Mouse (Mus musculus) stomach, embryonic 15.5 days (tissue): ENCODE results near the gene Rbl1. TPM values are rescaled to one million over a fixed set of nuclear protein-coding genes. Genes with fewer than 3 reads are reported as not detected.
"Not testable (repeated sequence)": the region's sequence is repeated elsewhere in the genome, so short reads cannot be mapped to it uniquely, and the experiment has no call there.

ENCODE experiments used
- ATAC-seq: fragments of 200-750 bp; cut with Nextera tagmentation; 2 replicates; pipeline ENCODE4 v1.8.0; 2017; ENCODE audit warnings: low read depth, moderate number of reproducible peaks, moderate TSS enrichment; ENCODE audit not compliant: insufficient read depth, low FRiP score
- H3K27ac ChIP-seq: fragments of 300-500 bp; sonication (generic); 2 replicates; pipeline ENCODE4 v1.5.1; 2015; ENCODE audit warnings: mild to moderate bottlenecking, inconsistent platforms
- H3K27me3 ChIP-seq: fragments of 300-500 bp; sonication (generic); replicated peaks from 2 replicates; pipeline ENCODE4 v1.6.1; 2015; ENCODE audit warnings: inconsistent platforms
- H3K36me3 ChIP-seq: fragments of 300-500 bp; sonication (generic); 2 replicates; pipeline ENCODE4 v1.6.1; 2015; ENCODE audit warnings: inconsistent platforms
- H3K4me1 ChIP-seq: fragments of 300-500 bp; sonication (generic); 2 replicates; pipeline ENCODE4 v1.6.1; 2015; ENCODE audit warnings: inconsistent platforms
- H3K4me2 ChIP-seq: fragments of 300-500 bp; sonication (generic); 2 replicates; pipeline ENCODE4 v1.6.1; 2015; ENCODE audit warnings: mild to moderate bottlenecking, inconsistent platforms
- H3K4me3 ChIP-seq: fragments of 300-500 bp; sonication (generic); replicated peaks from 2 replicates; pipeline ENCODE4 v1.5.1; 2015; ENCODE audit warnings: inconsistent platforms
- H3K9ac ChIP-seq: fragments of 300-500 bp; sonication (generic); 2 replicates; pipeline ENCODE4 v1.6.1; 2015; ENCODE audit warnings: inconsistent platforms
- H3K9me3 ChIP-seq: fragments of 300-500 bp; sonication (generic); 2 replicates; pipeline ENCODE4 v1.6.1; 2016; ENCODE audit warnings: inconsistent platforms
- WGBS: fragments of 180-500 bp; shearing (Covaris S2); methylation state at CpG from one replicate; pipeline ENCODE4 v1.1.7; 2015; 5-methylcytosine and 5-hydroxymethylcytosine counted together
- polyA plus RNA-seq: library from polyadenylated mRNA; unstranded; fragments of >200 nt; fragmentation: Nextera tagmentation; extraction: Ambion mirVana; gene quantifications from 2 replicates; pipeline ENCODE4 v1.2.1, GENCODE M21; 2015

The Rbl1 gene
- 22.3 and 26.6 TPM in 2 replicates for polyA plus RNA-seq

DNA sequence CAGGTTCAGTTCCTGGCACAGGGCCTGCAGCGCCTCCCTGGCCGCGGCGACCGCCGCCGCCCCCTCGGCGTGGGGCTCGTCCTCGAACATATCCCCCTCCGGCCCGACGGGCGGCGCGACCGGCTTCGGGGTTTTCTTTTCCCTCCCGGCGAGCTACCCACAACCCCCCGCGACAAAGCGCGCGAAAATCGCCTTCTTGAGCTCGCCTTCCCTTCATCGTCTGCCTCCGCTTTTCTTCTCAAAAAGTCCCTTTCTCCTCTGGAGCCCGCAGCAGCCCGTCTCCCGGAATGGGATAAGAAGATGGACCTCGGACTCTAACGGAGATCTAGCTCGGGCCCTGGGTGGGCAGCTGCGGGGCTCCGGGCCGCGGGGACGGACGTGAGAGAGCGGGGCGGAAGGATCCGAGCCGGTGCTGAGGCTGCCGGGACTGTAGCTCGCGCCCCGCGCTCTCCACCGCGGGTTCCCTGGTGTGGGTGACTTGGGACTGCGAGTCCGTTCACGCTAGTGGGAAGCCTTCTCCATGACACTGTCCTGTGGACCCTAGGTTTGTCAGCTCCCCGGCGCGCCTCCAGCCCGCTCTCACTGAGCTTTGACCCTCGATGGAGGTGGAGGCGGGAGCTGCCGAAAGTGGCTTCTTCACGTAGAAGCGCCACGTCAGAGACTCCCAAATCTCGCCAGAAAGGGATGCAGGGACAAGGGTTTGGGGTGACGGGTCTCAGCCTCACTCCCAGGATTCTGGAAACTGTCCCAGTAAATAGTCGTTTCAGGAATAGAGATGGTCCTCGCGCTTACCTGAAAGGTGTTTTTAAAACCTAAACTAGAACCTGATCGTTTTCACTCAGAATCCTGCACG lies at the start of gene Rbl1:
Gene Rbl1, minus strand, starts transcription at position 169 of the 853 bp plus-strand sequence.
- H3K9ac ChIP-seq: peak within 1 kb of the TSS; percentile 85
- no peaks in the 10 kb centered on the region for H3K27me3 ChIP-seq
- no peaks in the 10 kb centered on the region for H3K9me3 ChIP-seq
- H3K4me3 ChIP-seq: peak within 1 kb of the TSS; percentile 80
- no peaks in the 10 kb centered on the region for H3K36me3 ChIP-seq
- H3K4me1 ChIP-seq: peaks cover 3% of the 10 kb centered on the region; the same call in 1 of the 2 replicates
- H3K27ac ChIP-seq: peak within 1 kb of the TSS; percentile 98
- peak within 1 kb of the TSS; percentile 78 for H3K4me2 ChIP-seq
- 1% methylated on average over 73 of the region's 73 CpGs for WGBS
- ATAC-seq: peak; percentile 86

DNA sequence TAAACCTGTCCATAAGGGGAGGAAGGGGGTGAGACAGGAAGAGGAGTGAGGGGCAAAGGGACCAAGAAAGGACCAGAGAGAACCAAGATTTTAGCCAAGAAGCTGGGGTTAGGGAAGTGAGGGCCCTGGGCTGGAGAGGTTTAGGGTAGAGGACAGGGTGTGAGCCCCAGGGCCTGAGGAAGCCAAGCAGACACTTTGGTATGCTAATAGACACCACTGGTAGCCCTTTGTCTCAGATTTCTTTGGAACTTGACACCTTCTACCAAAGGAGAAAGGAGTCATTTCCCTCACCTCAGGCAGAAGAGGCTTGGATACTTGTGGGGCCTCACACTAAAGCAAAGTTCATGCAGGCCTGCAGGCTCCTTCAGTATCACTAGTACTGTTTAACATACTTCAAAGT lies 43.8 kb upstream of the Rbl1 start:
- H3K9ac ChIP-seq: no peak overlapping the region
- no peaks in the 10 kb centered on the region for H3K27me3 ChIP-seq
- H3K4me1 ChIP-seq: no peaks in the 10 kb centered on the region

DNA sequence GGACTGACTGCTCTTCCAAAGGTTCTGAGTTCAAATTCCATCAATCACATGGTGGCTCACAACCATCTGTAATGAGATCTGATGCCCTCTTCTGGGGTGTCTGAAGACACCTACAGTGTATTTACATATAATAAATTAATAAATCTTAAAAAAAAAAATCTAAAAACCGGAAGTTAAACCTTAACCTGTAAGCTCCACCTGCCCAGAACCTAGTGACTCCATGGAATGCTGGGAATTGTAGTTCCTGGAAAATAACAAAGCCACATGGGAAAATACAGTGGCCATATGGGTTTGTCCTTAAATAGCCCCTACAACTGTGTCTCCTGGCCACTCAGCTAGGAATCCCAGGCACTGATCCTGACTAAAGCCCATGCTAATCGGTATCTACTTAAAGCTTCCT lies 41.3 kb upstream of the Rbl1 start:
- no peaks in the 10 kb centered on the region for H3K27me3 ChIP-seq
- H3K4me3 ChIP-seq: no peak overlapping the region
- ATAC-seq: no peak
- H3K27ac ChIP-seq: no peak overlapping the region
- H3K9me3 ChIP-seq: no peaks in the 10 kb centered on the region
- no peaks in the 10 kb centered on the region for H3K36me3 ChIP-seq
- 71% methylated on average over 2 of the region's 2 CpGs for WGBS
- no peak overlapping the region for H3K9ac ChIP-seq
- no peak overlapping the region for H3K4me2 ChIP-seq
- no peaks in the 10 kb centered on the region for H3K4me1 ChIP-seq

More for the DNA sequence above, 43.8 kb upstream of the Rbl1 start:
- Histone ChIP-seq H3K9me3 (no peaks in the 10 kb centered on the region), H3K4me3 (no peak overlapping the region), H3K27ac (no peak overlapping the region), H3K36me3 (no peaks in the 10 kb centered on the region), H3K4me2 (no peak overlapping the region)
- no peak for ATAC-seq

GRCm38 (mm10) chr2:157245001-157245400 lies 40.7 kb upstream of the Rbl1 start:
- no peaks in the 10 kb centered on the region for H3K36me3 ChIP-seq
- 25% methylated on average over 5 of the region's 5 CpGs for WGBS
- H3K9ac ChIP-seq: no peak overlapping the region
- H3K27me3 ChIP-seq: no peaks in the 10 kb centered on the region
- no peaks in the 10 kb centered on the region for H3K9me3 ChIP-seq
- ATAC-seq: no peak
- H3K4me2 ChIP-seq: no peak overlapping the region
- no peak overlapping the region for H3K27ac ChIP-seq
- H3K4me3 ChIP-seq: no peak overlapping the region
- H3K4me1 ChIP-seq: no peaks in the 10 kb centered on the region

DNA sequence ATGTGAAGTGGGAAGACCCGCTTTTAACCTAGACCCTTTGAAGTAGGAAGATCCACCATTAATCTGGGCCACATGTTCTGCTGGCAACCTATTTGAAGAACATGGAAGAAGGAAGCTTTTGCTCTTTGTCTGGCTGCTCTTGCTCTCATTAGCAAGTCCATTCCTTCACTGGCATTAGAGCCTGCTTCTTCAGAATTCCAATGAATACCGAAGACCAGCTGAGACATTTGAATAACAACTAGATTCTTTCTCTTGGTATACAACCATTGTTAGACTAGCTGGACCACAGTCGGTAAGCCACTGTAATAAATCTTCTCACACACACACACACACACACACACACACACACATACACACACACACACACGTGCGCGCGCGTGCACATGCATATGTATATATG lies 31.6 kb upstream of the Rbl1 start:
- H3K4me3 ChIP-seq: no peak overlapping the region
- H3K27me3 ChIP-seq: no peaks in the 10 kb centered on the region
- H3K36me3 ChIP-seq: no peaks in the 10 kb centered on the region
- H3K4me2 ChIP-seq: no peak overlapping the region
- H3K9me3 ChIP-seq: no peaks in the 10 kb centered on the region
- no peak overlapping the region for H3K9ac ChIP-seq
- WGBS: 91% methylated on average over 8 of the region's 8 CpGs
- H3K4me1 ChIP-seq: no peaks in the 10 kb centered on the region
- no peak for ATAC-seq
- H3K27ac ChIP-seq: no peak overlapping the region

- not testable (repeated sequence) for ATAC-seq
These were observed 17.6 kb upstream of the Rbl1 start for GRCm38 (mm10) chr2:157221916-157222315.

GRCm38 (mm10) chr2:157220108-157220507 lies 15.8 kb upstream of the Rbl1 start:
- H3K9me3 ChIP-seq: no peaks in the 10 kb centered on the region
- H3K9ac ChIP-seq: no peak overlapping the region
- ATAC-seq: no peak
- H3K4me3 ChIP-seq: no peak overlapping the region
- H3K27ac ChIP-seq: no peak overlapping the region
- no peak overlapping the region for H3K4me2 ChIP-seq
- WGBS: 81% methylated on average over 6 of the region's 6 CpGs
- H3K4me1 ChIP-seq: no peaks in the 10 kb centered on the region
- H3K36me3 ChIP-seq: no peaks in the 10 kb centered on the region
- no peaks in the 10 kb centered on the region for H3K27me3 ChIP-seq

More at GRCm38 (mm10) chr2:157221916-157222315, 17.6 kb upstream of the Rbl1 start:
- not testable (repeated sequence) for H3K4me2 ChIP-seq, H3K27me3 ChIP-seq, H3K9ac ChIP-seq, H3K9me3 ChIP-seq, H3K36me3 ChIP-seq, H3K27ac ChIP-seq, H3K4me3 ChIP-seq, H3K4me1 ChIP-seq
- WGBS: 84% methylated on average over 3 of the region's 3 CpGs

DNA sequence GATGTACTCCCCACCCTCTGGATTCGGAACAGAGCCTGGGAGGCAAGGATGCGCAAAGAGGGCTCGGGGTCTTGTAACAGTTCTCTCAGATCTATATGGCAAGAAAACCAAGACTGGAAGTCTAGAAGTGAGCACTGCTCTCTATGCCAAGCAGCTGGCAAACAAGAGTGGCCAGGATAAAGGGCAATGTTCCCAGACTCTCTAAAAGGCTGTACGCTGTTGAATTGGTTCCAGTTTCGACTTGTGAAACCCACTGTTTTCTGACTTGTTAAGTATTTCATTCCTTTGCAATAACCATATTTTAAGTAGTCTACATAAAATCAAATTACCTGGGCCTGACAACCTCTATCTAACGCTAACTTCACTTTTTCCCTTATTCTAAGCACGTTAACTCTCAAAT lies 7.4 kb upstream of the Rbl1 start:
- Histone ChIP-seq H3K36me3 (no peaks in the 10 kb centered on the region), H3K4me2 (no peak overlapping the region), H3K27ac (no peak overlapping the region), H3K4me3 (no peak overlapping the region), H3K4me1 (no peaks in the 10 kb centered on the region), H3K9ac (no peak overlapping the region), H3K27me3 (no peaks in the 10 kb centered on the region), H3K9me3 (no peaks in the 10 kb centered on the region)
- 93% methylated on average over 7 of the region's 7 CpGs for WGBS
- no peak for ATAC-seq

DNA sequence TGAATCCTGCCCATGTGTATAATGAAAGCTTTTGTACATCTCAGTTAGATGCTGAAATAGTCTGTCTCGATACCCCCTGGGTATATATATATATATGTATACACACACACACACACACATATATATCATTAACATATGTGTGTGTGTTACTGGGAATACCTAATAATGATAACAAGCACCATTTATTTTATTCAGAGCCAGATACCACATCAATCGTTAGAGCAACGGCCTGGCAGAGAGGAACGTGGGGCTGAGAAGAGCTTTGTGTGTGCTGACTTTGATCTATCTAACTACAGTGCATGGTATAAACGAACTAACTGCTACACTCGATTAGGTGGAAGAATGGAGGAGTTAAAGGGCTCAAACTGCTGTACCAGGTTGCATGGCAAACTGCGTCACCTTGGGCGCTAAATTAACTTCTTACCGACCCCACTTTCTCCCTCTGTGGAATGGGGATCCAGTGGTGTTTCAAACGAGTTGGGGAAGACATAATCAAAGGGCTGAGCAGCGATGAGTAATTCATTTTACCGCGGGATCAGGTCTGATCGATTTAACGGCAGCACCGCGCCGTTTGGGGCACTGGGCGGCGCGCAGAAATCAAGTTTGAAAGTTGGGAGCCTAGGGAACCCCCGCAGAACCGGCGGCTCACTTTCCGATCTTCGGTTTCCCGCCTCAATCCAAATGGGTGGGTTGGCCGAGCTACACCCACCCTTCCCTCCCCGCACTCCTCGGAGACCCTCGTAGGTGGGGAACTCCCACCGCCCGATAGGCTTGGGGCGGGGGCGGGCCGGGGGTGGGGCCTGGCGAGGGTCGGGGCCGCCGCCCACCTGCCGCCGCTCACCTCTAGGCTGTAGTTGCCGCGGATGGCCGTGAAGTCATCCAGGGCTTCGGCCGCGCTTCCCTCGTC lies 622 bp downstream of the Rbl1 start:
- no peaks in the 10 kb centered on the region for H3K9me3 ChIP-seq
- WGBS: under 1% methylated on average over 49 of the region's 49 CpGs
- H3K36me3 ChIP-seq: peaks cover 6% of the 10 kb centered on the region
- ATAC-seq: peak; percentile 82
- H3K4me1 ChIP-seq: peaks cover 3% of the 10 kb centered on the region; the same call in 1 of the 2 replicates
- peak overlapping the region; percentile 85 for H3K9ac ChIP-seq
- no peaks in the 10 kb centered on the region for H3K27me3 ChIP-seq
- H3K4me3 ChIP-seq: peak overlapping the region; percentile 80
- H3K27ac ChIP-seq: peak overlapping the region; percentile 98
- H3K4me2 ChIP-seq: peak overlapping the region; percentile 78

DNA sequence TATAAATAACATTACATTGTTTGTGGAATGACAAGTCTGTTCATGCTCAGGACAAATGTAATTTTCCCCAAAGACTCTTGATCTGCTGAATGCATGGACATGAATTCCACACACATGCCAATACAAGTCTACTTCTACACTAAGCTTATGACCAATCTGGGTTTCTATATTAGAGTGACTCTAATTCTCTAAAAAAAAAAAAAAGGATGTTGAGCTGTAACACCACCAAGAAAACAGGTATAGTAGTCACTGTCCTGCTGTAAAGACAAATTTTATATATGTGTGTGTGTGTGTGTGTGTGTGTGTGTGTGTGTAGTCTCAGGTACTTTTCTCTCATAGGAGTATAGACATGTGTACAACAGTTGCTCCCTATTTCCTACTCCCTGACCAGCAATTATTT lies 1.3 kb downstream of the Rbl1 start:
- H3K9ac ChIP-seq: no peak overlapping the region

GRCm38 (mm10) chr2:157202361-157202760 lies 2.0 kb downstream of the Rbl1 start:
- H3K36me3 ChIP-seq: peaks cover 9% of the 10 kb centered on the region
- H3K27me3 ChIP-seq: no peaks in the 10 kb centered on the region
- H3K27ac ChIP-seq: no peak overlapping the region
- peaks cover 3% of the 10 kb centered on the region; the same call in 1 of the 2 replicates for H3K4me1 ChIP-seq
- peak overlapping the region; percentile 10; the same call in 1 of the 2 replicates for H3K4me2 ChIP-seq
- H3K4me3 ChIP-seq: no peak overlapping the region
- 77% methylated on average over 6 of the region's 6 CpGs for WGBS
- ATAC-seq: no peak
- no peaks in the 10 kb centered on the region for H3K9me3 ChIP-seq
- no peak overlapping the region for H3K9ac ChIP-seq

More for the DNA sequence above, 1.3 kb downstream of the Rbl1 start:
- no peaks in the 10 kb centered on the region for H3K9me3 ChIP-seq
- peaks cover 9% of the 10 kb centered on the region for H3K36me3 ChIP-seq
- ATAC-seq: no peak
- H3K27ac ChIP-seq: no peak overlapping the region
- H3K27me3 ChIP-seq: no peaks in the 10 kb centered on the region
- peak overlapping the region; percentile 80; the same call in 1 of the 2 replicates for H3K4me3 ChIP-seq
- peak overlapping the region; percentile 78 for H3K4me2 ChIP-seq
- peaks cover 3% of the 10 kb centered on the region; the same call in 1 of the 2 replicates for H3K4me1 ChIP-seq
